Mouse (Mus musculus): ENCODE measurements around the gene Tmem121b.

Gene Tmem121b

DNA sequence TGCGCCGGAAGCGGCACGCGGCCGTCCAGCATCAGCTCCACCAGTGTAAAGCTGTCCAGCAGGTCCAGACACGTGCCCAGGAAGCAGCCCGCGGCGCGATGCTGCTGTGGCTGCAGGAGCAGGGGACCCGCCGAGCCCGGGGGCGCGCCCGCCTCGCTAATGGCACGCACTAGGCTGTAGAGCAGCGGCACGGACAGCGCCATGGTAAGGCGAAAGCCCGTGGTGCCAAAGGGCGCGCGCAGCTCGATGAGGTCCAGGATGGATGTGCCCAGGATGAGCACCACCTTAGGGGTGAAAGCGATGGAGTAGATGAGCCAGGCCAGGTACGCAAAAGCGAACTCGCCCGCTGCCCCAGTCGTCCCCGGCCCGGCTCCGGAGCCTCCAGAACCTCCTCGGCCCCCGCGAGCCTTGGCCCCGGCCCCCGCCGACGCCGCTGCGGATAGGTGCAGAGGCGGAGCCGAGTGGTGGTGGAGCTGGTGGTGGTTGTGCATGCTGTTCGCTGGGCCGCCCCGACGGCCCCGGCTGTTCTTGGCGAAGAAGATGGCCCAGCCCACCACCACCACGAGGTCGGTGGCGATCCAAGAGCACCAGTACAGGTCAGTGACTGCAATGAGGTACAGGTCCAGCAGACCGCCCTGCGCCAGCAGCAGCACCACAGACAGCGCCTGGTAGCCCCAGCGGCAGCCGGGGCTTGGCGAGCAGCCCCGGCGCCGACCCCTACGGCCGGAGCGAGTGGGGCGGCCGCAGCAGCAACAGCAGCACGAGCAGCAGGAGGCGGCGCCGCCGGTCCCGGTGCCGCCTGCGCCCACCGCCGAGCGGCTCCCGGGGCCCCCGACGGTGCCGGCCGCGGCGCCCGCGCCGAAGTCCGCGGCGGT, 871 bp downstream of the Tmem121b start:
- peak; percentile 66 for DNase-seq (ENCODE audit: low spot score)

- no peak for DNase-seq (ENCODE audit: low spot score)
These were observed 1.6 kb downstream of the Tmem121b start for GRCm38 (mm10) chr6:120491862-120492498.

DNA sequence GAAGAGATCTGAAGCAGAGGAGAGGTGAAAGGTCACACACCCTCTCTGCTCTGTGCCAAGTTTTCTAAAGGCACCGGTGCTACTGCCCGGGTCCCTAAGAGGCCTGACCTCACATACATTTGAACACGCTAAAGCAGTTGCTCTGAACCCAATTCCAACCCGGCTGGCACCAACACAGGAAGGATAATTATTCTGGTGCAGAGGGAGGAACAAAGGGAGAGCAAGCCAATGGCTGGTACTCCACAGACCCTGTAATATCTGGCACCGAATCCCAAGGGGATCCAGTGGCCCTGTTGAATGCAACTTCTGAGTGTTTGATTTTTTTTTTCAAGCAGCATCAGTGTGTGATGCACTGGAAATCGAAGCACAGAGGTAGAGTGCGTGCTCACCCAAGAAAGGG, 2.5 kb downstream of the Tmem121b start:
- DNase-seq (ENCODE audit: low spot score), result no peak

GRCm38 (mm10) chr6:120489461-120489860, 4.1 kb downstream of the Tmem121b start:
- DNase-seq (ENCODE audit: low spot score), result no peak

GRCm38 (mm10) chr6:120488647-120489046, 5.0 kb downstream of the Tmem121b start:
- no peak for DNase-seq (ENCODE audit: low spot score)

- no peak for DNase-seq (ENCODE audit: low spot score)
These were observed 7.5 kb downstream of the Tmem121b start for GRCm38 (mm10) chr6:120486051-120486510.

- no peak for DNase-seq (ENCODE audit: low spot score)
These were observed 8.6 kb downstream of the Tmem121b start for GRCm38 (mm10) chr6:120485038-120485437.

DNA sequence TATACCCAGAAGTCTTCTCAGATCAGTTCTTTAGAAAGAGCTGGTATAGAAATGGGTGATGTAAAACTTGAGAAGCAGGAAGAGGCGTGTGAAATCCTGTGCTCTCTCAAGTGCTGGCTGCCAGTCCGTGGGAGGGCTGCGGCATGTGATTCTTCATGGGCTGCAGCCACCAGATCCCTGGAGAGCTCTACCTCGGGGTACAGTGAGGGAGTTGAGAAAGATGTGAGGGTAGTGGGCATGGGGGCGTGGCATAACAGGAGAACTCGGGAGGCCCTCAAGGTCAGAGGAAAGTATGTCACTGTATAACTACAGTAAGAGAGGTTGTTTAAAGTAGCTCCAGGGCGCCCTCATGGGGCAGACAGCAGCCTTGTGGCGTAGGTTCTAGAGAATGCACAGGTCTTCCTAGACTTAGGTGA, 10.4 kb downstream of the Tmem121b start:
- peak; percentile 75 for DNase-seq (ENCODE audit: low spot score)

GRCm38 (mm10) chr6:120482756-120483155, 10.9 kb downstream of the Tmem121b start:
- no peak for DNase-seq (ENCODE audit: low spot score)

- DNase-seq (ENCODE audit: low spot score), result no peak
These were observed 11.6 kb downstream of the Tmem121b start for GRCm38 (mm10) chr6:120482021-120482420.

DNA sequence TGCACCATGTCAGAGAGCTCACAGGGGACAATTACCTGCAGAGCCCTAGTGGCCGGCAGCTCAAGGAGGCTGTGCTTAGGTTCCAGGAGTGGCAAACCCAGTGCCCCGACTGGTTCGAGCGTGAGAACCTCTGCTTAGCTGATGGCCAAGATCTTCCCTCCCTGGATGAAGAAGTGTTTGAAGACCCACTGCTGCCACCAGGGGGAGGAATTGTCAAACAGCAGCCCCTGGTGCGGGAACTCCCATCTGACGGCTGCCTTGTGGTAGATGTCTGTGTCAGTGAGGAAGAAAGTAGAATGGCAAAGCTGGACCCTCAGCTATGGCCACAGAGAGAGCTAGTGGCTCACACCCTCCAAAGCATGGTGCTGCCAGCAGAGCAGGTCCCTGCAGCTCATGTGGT, 12.1 kb downstream of the Tmem121b start:
- no peak for DNase-seq (ENCODE audit: low spot score)

GRCm38 (mm10) chr6:120480361-120480760, 13.2 kb downstream of the Tmem121b start:
- no peak for DNase-seq (ENCODE audit: low spot score)

- DNase-seq (ENCODE audit: low spot score), result no peak
These were observed 14.3 kb downstream of the Tmem121b start for GRCm38 (mm10) chr6:120479302-120479701.

DNA sequence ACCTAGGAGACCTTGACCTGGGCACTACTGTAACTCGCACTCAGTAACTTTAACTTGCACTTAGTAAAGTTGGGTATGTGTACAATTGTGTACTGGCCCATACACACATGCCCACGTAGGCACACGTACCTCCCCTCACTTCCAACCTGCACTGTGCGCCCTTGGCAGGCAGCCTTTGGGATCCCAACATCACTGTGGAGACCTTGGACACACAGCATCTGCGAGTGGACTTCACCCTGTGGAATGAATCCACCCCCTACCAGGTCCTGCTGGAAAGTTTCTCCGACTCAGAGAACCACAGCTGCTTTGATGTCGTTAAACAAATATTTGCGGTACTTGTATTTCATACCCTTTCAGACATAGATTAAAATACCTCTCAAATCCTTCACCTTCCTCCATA, 18.3 kb downstream of the Tmem121b start:
- DNase-seq (ENCODE audit: low spot score), result no peak

- DNase-seq (ENCODE audit: low spot score), result no peak
These were observed 20.2 kb downstream of the Tmem121b start for GRCm38 (mm10) chr6:120473427-120473826.

DNA sequence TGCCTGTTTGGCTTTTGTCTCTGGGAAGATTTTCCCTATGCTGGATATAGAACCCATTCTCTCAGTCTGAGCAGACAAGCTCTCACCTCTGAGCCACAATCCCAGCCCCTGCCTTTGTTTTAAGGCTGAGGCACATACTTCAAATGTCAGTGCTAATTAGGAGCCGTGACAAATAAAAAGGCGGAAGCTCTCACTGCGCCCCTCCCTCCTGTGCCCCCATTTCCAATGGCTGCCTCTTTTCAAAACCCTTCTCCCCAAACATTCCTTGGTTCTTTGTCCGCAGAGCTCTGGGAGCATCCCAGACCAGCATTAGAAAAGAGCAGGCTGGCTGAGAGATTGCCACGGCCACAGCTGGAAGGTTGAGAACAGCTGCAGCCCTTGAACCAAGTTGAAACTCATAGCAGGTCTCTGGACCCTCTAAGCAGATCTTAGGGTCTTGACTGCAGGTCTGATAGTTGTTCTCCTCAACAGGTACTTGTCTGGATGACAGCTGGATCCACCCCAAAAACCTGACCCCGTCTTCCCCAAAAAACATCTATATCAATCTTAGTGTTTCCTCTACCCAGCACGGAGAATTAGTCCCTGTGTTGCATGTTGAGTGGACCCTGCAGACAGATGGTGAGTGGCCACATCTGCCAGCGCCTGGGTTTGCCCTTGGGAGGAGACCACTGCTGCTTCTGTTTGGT, 21.0 kb downstream of the Tmem121b start:
- DNase-seq (ENCODE audit: low spot score), result no peak

DNA sequence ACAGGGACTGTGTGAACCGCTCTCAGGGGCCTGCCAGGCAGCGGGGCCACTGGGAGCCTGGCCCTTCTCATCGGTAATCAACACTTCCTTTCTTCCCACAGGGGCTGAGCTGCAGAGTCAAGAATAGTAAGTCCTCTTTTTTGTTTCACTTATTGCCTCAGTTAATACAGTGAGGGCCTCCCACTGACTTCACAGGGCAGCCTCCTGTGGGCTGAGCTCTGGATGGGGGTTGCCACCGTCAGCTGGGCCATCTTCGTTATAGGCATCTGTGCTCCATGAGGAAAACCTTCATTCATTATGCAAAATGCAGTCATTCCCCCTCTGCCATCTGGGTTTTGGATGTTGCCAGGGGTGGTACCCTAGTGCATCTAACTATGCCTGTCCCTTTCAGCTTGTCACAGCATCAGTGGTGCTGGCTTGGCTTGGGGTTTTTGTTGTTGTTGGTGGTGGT, 21.6 kb downstream of the Tmem121b start:
- DNase-seq (ENCODE audit: low spot score), result no peak

GRCm38 (mm10) chr6:120470666-120471065, 22.9 kb downstream of the Tmem121b start:
- DNase-seq (ENCODE audit: low spot score), result no peak

DNA sequence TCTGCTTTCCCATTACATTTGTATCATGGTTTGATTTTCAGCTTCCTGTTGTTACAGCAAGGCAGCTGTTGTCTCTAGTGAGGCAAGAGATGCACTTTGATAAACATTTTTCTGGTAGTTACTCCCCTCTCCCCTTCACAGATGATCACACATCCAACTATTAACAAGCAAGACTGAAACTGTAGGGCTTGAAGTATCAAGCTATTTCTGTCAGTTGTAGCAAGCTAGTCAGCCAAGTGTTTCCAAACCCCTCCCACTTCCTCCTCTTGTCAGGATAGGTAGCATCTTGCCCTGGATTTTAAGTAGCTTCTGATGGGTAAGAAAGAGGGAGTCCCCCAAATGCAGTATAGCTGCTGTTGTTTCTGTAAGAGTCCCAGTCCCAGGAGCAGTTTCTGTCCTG, 23.8 kb downstream of the Tmem121b start:
- no peak for DNase-seq (ENCODE audit: low spot score)

DNA sequence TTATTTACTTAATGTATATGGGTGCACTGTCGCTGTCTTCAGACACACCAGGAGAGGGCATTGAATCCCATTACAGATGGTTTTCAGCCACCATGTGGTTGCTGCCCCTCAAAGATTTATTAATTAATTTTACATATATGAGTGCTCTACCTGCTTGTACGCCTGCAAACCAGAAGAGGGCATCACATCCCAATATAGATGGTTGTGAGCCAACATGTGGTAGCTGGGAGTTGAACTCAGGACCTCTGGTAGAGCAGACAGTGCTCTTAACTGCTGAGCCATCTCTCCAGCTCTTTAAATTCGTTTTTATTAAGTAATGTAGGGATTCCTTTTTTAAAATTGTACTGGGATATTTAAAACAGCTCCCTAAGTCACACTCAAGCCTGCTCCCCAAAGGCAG, 24.3 kb downstream of the Tmem121b start:
- no peak for DNase-seq (ENCODE audit: low spot score)

DNA sequence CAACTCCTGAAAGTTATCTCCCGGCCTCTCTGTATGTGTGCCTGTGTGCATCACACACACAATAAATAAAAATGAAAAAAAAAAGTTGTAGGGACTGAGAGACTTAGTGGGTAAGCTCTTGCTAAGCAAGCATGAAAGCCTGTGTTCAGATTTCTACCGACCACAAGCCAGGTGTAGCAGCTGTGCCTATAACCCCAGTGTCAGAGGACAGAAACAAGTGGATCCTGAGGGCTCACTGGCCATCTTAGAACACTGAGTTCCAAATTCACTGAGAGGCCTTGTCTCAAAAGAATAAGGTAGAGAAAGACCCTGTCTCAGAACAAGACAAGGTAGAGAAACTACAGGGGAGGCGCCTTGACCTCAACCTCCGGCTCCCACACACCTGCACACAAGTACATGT, 25.3 kb downstream of the Tmem121b start:
- no peak for DNase-seq (ENCODE audit: low spot score)

DNA sequence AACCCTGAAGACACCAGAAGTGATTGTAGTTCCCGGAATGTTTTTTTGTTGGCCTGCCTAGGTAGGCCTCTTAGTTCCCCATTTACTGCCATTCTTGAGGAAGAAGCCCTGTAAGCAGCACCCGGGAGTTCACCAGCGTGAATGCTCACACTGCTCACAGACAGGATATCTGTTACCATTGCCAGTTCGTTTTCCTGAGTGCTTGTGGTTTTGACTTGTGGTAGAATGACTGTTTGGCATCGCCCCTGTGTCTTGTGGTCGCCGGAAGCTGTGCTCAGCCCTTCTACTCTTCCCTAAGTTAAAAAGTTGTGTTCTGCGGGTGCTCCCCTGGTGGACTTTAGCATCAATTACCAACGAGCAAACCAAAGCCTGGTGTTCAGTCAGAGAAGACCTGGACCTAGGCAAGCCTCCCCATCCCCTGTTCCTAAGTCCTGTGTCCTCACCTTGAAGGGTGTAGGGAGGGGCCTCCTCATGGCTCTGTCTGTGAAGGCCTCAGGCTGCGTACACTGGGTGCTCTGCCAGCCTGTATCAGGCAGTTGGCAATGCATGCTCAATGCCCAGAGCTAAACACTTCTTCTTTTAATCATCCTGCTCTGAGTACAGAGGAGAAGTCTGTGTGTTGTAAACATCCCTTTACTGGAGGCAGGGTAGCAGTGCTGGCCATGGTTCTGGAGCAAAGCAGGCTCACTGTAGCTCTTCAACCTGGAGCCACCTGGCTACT, 26.8 kb downstream of the Tmem121b start:
- DNase-seq (ENCODE audit: low spot score), result no peak

Measured in testis, postnatal 10 days (tissue).